Mouse (Mus musculus): ENCODE results near the gene Xaf1. TPM values are rescaled to one million over a fixed set of nuclear protein-coding genes. Genes with fewer than 3 reads are reported as not detected.

Xaf1 gene
- polyA plus RNA-seq, 1 experiment: 5.9 TPM

GRCm38 (mm10) chr11:72307461-72307860 lies 6.0 kb downstream of the Xaf1 start:
- Histone ChIP-seq H3K27me3 (ENCODE audit: control insufficient read depth, insufficient read depth, insufficient read length) (no peaks in the 10 kb centered on the region), H3K4me2 (ENCODE audit: low read depth) (no peak overlapping the region), H3ac (ENCODE audit: control insufficient read depth, insufficient read length) (no peak overlapping the region), H3K79me2 (ENCODE audit: control insufficient read depth, insufficient read depth) (no peaks in the 10 kb centered on the region), H3K4me3 (no peak overlapping the region), H3K36me3 (ENCODE audit: control insufficient read depth, insufficient read depth) (no peaks in the 10 kb centered on the region)
- TF ChIP-seq SRF (IDR thresholded peaks at IDR 0.05; ENCODE audit: control insufficient read depth, insufficient read length, low read depth) (no peak), CEBPB (IDR thresholded peaks at IDR 0.05; ENCODE audit: insufficient read depth, poor library complexity, severe bottlenecking) (no peak), REST (IDR thresholded peaks at IDR 0.05; ENCODE audit: insufficient read depth, insufficient read length) (no peak), MAX (IDR thresholded peaks at IDR 0.05; ENCODE audit: low read depth) (no peak), TCF3 (IDR thresholded peaks at IDR 0.05; ENCODE audit: insufficient read length, low read depth) (no peak), MYOG (IDR thresholded peaks at IDR 0.05; ENCODE audit: control insufficient read depth in 1 of 3, insufficient read depth in 1 of 3, insufficient read length in 2 of 3, low read depth in 2 of 3) (no peak), POLR2A (IDR thresholded peaks at IDR 0.05; ENCODE audit: insufficient read length, low read depth) (no peak), USF1 (IDR thresholded peaks at IDR 0.05; ENCODE audit: low read depth) (no peak), MYOD1 (IDR thresholded peaks at IDR 0.05; ENCODE audit: control insufficient read depth in 1 of 3, insufficient read length in 2 of 3, low read depth in 2 of 3) (no peak), POLR2AphosphoS2 (IDR thresholded peaks at IDR 0.05; ENCODE audit: insufficient read length, low read depth) (no peak), E2F4 (IDR thresholded peaks at IDR 0.05; ENCODE audit: insufficient read depth) (no peak), TCF12 (IDR thresholded peaks at IDR 0.05; ENCODE audit: insufficient read depth, poor library complexity, severe bottlenecking) (no peak)

GRCm38 (mm10) chr11:72308982-72309381 lies 7.6 kb downstream of the Xaf1 start:
- H3K4me3 ChIP-seq: no peak overlapping the region
- H3K79me2 ChIP-seq (ENCODE audit: control insufficient read depth, insufficient read depth): no peaks in the 10 kb centered on the region
- H3K36me3 ChIP-seq (ENCODE audit: control insufficient read depth, insufficient read depth): no peaks in the 10 kb centered on the region
- H3ac ChIP-seq (ENCODE audit: control insufficient read depth, insufficient read length): no peak overlapping the region
- TF ChIP-seq CEBPB (IDR thresholded peaks at IDR 0.05; ENCODE audit: insufficient read depth, poor library complexity, severe bottlenecking): no peak
- no peak for TF ChIP-seq MYOD1 (IDR thresholded peaks at IDR 0.05; ENCODE audit: control insufficient read depth in 1 of 3, insufficient read length in 2 of 3, low read depth in 2 of 3)
- TF ChIP-seq REST (IDR thresholded peaks at IDR 0.05; ENCODE audit: insufficient read depth, insufficient read length): no peak
- no peak for TF ChIP-seq POLR2A (IDR thresholded peaks at IDR 0.05; ENCODE audit: insufficient read length, low read depth)
- TF ChIP-seq MYOG (IDR thresholded peaks at IDR 0.05; ENCODE audit: control insufficient read depth in 1 of 3, insufficient read depth in 1 of 3, insufficient read length in 2 of 3, low read depth in 2 of 3): no peak
- TF ChIP-seq SRF (IDR thresholded peaks at IDR 0.05; ENCODE audit: control insufficient read depth, insufficient read length, low read depth): no peak
- no peak for TF ChIP-seq TCF12 (IDR thresholded peaks at IDR 0.05; ENCODE audit: insufficient read depth, poor library complexity, severe bottlenecking)
- no peak for TF ChIP-seq E2F4 (IDR thresholded peaks at IDR 0.05; ENCODE audit: insufficient read depth)
- TF ChIP-seq POLR2AphosphoS2 (IDR thresholded peaks at IDR 0.05; ENCODE audit: insufficient read length, low read depth): no peak
- TF ChIP-seq TCF3 (IDR thresholded peaks at IDR 0.05; ENCODE audit: insufficient read length, low read depth): no peak
- TF ChIP-seq USF1 (IDR thresholded peaks at IDR 0.05; ENCODE audit: low read depth): no peak
- no peak for TF ChIP-seq MAX (IDR thresholded peaks at IDR 0.05; ENCODE audit: low read depth)
- no peaks in the 10 kb centered on the region for H3K27me3 ChIP-seq (ENCODE audit: control insufficient read depth, insufficient read depth, insufficient read length)
- no peak overlapping the region for H3K4me2 ChIP-seq (ENCODE audit: low read depth)

- H3K36me3 ChIP-seq (ENCODE audit: control insufficient read depth, insufficient read depth): no peaks in the 10 kb centered on the region
- H3ac ChIP-seq (ENCODE audit: control insufficient read depth, insufficient read length): no peak overlapping the region
- H3K79me2 ChIP-seq (ENCODE audit: control insufficient read depth, insufficient read depth): no peaks in the 10 kb centered on the region
- TF ChIP-seq MYOD1 (IDR thresholded peaks at IDR 0.05; ENCODE audit: control insufficient read depth in 1 of 3, insufficient read length in 2 of 3, low read depth in 2 of 3): no peak
- TF ChIP-seq MAX (IDR thresholded peaks at IDR 0.05; ENCODE audit: low read depth): no peak
- TF ChIP-seq E2F4 (IDR thresholded peaks at IDR 0.05; ENCODE audit: insufficient read depth): no peak
- no peak for TF ChIP-seq TCF3 (IDR thresholded peaks at IDR 0.05; ENCODE audit: insufficient read length, low read depth)
- TF ChIP-seq POLR2AphosphoS2 (IDR thresholded peaks at IDR 0.05; ENCODE audit: insufficient read length, low read depth): no peak
- TF ChIP-seq POLR2A (IDR thresholded peaks at IDR 0.05; ENCODE audit: insufficient read length, low read depth): no peak
- TF ChIP-seq TCF12 (IDR thresholded peaks at IDR 0.05; ENCODE audit: insufficient read depth, poor library complexity, severe bottlenecking): no peak
- TF ChIP-seq REST (IDR thresholded peaks at IDR 0.05; ENCODE audit: insufficient read depth, insufficient read length): no peak
- no peak for TF ChIP-seq MYOG (IDR thresholded peaks at IDR 0.05; ENCODE audit: control insufficient read depth in 1 of 3, insufficient read depth in 1 of 3, insufficient read length in 2 of 3, low read depth in 2 of 3)
- no peak for TF ChIP-seq USF1 (IDR thresholded peaks at IDR 0.05; ENCODE audit: low read depth)
- no peak for TF ChIP-seq SRF (IDR thresholded peaks at IDR 0.05; ENCODE audit: control insufficient read depth, insufficient read length, low read depth)
- no peak for TF ChIP-seq CEBPB (IDR thresholded peaks at IDR 0.05; ENCODE audit: insufficient read depth, poor library complexity, severe bottlenecking)
- no peak overlapping the region for H3K4me3 ChIP-seq
- no peaks in the 10 kb centered on the region for H3K27me3 ChIP-seq (ENCODE audit: control insufficient read depth, insufficient read depth, insufficient read length)
- no peak overlapping the region for H3K4me2 ChIP-seq (ENCODE audit: low read depth)
Measured at GRCm38 (mm10) chr11:72310491-72310890, 9.1 kb downstream of the Xaf1 start.

GRCm38 (mm10) chr11:72311355-72312001 lies 10.0 kb downstream of the Xaf1 start:
- TF ChIP-seq POLR2AphosphoS2 (IDR thresholded peaks at IDR 0.05; ENCODE audit: insufficient read length, low read depth): no peak
- no peak for TF ChIP-seq MYOG (IDR thresholded peaks at IDR 0.05; ENCODE audit: control insufficient read depth in 1 of 3, insufficient read depth in 1 of 3, insufficient read length in 2 of 3, low read depth in 2 of 3)
- TF ChIP-seq TCF12 (IDR thresholded peaks at IDR 0.05; ENCODE audit: insufficient read depth, poor library complexity, severe bottlenecking): no peak
- TF ChIP-seq USF1 (IDR thresholded peaks at IDR 0.05; ENCODE audit: low read depth): no peak
- TF ChIP-seq REST (IDR thresholded peaks at IDR 0.05; ENCODE audit: insufficient read depth, insufficient read length): no peak
- no peak for TF ChIP-seq SRF (IDR thresholded peaks at IDR 0.05; ENCODE audit: control insufficient read depth, insufficient read length, low read depth)
- no peak for TF ChIP-seq CEBPB (IDR thresholded peaks at IDR 0.05; ENCODE audit: insufficient read depth, poor library complexity, severe bottlenecking)
- TF ChIP-seq POLR2A (IDR thresholded peaks at IDR 0.05; ENCODE audit: insufficient read length, low read depth): no peak
- no peak for TF ChIP-seq TCF3 (IDR thresholded peaks at IDR 0.05; ENCODE audit: insufficient read length, low read depth)
- TF ChIP-seq MYOD1 (IDR thresholded peaks at IDR 0.05; ENCODE audit: control insufficient read depth in 1 of 3, insufficient read length in 2 of 3, low read depth in 2 of 3): no peak
- TF ChIP-seq E2F4 (IDR thresholded peaks at IDR 0.05; ENCODE audit: insufficient read depth): no peak
- H3K4me3 ChIP-seq: no peak overlapping the region
- no peak overlapping the region for H3ac ChIP-seq (ENCODE audit: control insufficient read depth, insufficient read length)
- H3K27me3 ChIP-seq (ENCODE audit: control insufficient read depth, insufficient read depth, insufficient read length): no peaks in the 10 kb centered on the region
- no peak overlapping the region for H3K4me2 ChIP-seq (ENCODE audit: low read depth)
- H3K79me2 ChIP-seq (ENCODE audit: control insufficient read depth, insufficient read depth): no peaks in the 10 kb centered on the region
- no peaks in the 10 kb centered on the region for H3K36me3 ChIP-seq (ENCODE audit: control insufficient read depth, insufficient read depth)
